Mouse (Mus musculus) lung, embryonic 16.5 days (tissue): Measurements from ENCODE around the gene Akap6. TPM values are rescaled to one million over a fixed set of nuclear protein-coding genes. Genes with fewer than 3 reads are reported as not detected.

ENCODE experiments used
- ATAC-seq: fragments of 200-750 bp; cut with Nextera tagmentation; 2 replicates; pipeline ENCODE4 v1.8.0; 2017; ENCODE audit warnings: low read depth, mild to moderate bottlenecking, moderate library complexity
- H3K27ac ChIP-seq: fragments of 300-500 bp; sonication (generic); 2 replicates; pipeline ENCODE4 v1.5.1; 2014; ENCODE audit warnings: mild to moderate bottlenecking, control low read depth, low read length
- H3K27me3 ChIP-seq: fragments of 300-500 bp; sonication (generic); 2 replicates; pipeline ENCODE4 v1.6.1; 2014; ENCODE audit warnings: low read depth, low read length, mixed read lengths; ENCODE audit not compliant: control insufficient read depth, insufficient read depth
- H3K36me3 ChIP-seq: fragments of 300-500 bp; sonication (generic); 2 replicates; pipeline ENCODE4 v1.6.1; 2014; ENCODE audit warnings: low read length; ENCODE audit not compliant: control insufficient read depth, insufficient read depth
- H3K4me1 ChIP-seq: fragments of 300-500 bp; sonication (generic); replicated peaks from 2 replicates; pipeline ENCODE4 v1.6.1; 2014; ENCODE audit warnings: low read length, mixed read lengths; ENCODE audit not compliant: control insufficient read depth, insufficient read depth
- H3K4me2 ChIP-seq: fragments of 300-500 bp; sonication (generic); 2 replicates; pipeline ENCODE4 v1.6.1; 2014; ENCODE audit warnings: low read depth, low read length, control low read depth
- H3K4me3 ChIP-seq: fragments of 300-500 bp; sonication (generic); 2 replicates; pipeline ENCODE4 v1.5.1; 2014; ENCODE audit warnings: mild to moderate bottlenecking, low read length, control low read depth
- H3K9ac ChIP-seq: fragments of 300-500 bp; sonication (generic); 2 replicates; pipeline ENCODE4 v1.6.1; 2014; ENCODE audit warnings: low read length, control low read depth
- H3K9me3 ChIP-seq: fragments of 300-500 bp; sonication (generic); 2 replicates; pipeline ENCODE4 v1.6.1; 2016; ENCODE audit warnings: low read length; ENCODE audit not compliant: control insufficient read depth
- WGBS: fragments of 180-500 bp; shearing (Covaris S2); extraction: QIAGEN DNeasy Blood & Tissue Kit; methylation state at CpG from one replicate; pipeline ENCODE4 v1.1.7; 2014; 5-methylcytosine and 5-hydroxymethylcytosine counted together
- polyA plus RNA-seq: library from polyadenylated mRNA; unstranded; fragments of >200 nt; fragmentation: Nextera tagmentation; extraction: Ambion mirVana; gene quantifications from 2 replicates; pipeline ENCODE4 v1.2.1, GENCODE M21; 2015

Gene Akap6
- polyA plus RNA-seq, 1 experiment from 2014 or later, result 0.64 TPM

DNA sequence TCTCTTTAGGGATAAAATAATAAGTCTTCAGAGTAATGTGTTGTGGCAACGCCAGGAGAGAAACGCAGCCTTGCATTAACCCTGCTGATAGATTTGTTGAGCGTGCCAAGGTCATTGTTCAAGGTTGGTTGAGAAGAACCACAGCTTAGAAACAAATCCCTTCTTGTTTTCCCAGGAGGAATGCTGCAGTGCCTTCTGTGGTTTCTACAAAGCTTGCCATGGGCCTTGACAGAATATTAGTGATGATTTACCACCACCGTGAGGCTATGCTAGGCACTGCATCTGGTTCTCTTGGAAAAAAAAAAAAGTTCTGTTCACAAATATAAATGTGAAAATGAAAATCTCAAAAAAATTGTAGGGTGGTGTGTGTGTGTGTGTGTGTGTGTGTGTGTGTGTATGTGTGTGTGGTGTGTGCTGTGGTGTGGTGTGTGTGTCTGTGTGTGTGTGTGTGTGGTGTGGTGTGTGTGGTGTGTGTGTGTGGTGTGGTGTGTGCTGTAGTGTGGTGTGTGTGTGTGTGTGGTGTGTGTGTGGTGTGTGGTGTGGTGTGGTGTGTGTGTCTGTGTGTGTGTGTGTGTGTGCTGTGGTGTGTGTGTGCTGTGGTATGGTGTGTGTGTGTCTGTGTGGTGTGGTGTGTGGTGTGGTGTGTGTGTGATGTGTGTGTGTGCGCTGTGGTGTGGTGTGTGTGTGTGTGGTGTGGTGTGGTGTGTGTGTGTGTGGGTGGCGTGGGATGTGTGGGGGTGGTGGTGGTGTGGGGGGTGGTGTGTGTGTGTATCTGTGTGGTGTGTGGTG lies 196.7 kb downstream of the Akap6 start:
- 24% methylated on average over 5 of the region's 6 CpGs for WGBS
- H3K4me3 ChIP-seq, result 0 out of 2 replicates have a peak overlapping the region, but pooled peaks have one; percentile 16
- H3K4me2 ChIP-seq, result peak overlapping the region; percentile 34; the same call in 1 of the 2 replicates
- H3K4me1 ChIP-seq, result no peaks in the 10 kb centered on the region; the same call in 1 of the 2 replicates
- H3K9me3 ChIP-seq, result no peaks in the 10 kb centered on the region
- no peaks in the 10 kb centered on the region for H3K27me3 ChIP-seq
- H3K27ac ChIP-seq, result no peak overlapping the region
- H3K36me3 ChIP-seq, result no peaks in the 10 kb centered on the region
- no peak overlapping the region for H3K9ac ChIP-seq
- ATAC-seq, result peak; percentile 75

- Histone ChIP-seq H3K27ac (no peak overlapping the region), H3K4me1 (no peaks in the 10 kb centered on the region; the same call in 1 of the 2 replicates), H3K36me3 (no peaks in the 10 kb centered on the region), H3K4me3 (no peak overlapping the region), H3K4me2 (no peak overlapping the region), H3K9ac (no peak overlapping the region), H3K9me3 (no peaks in the 10 kb centered on the region), H3K27me3 (no peaks in the 10 kb centered on the region)
- 25% methylated on average over 3 of the region's 3 CpGs for WGBS
- no peak for ATAC-seq
Measured at GRCm38 (mm10) chr12:52896785-52897184, 197.6 kb downstream of the Akap6 start.

DNA sequence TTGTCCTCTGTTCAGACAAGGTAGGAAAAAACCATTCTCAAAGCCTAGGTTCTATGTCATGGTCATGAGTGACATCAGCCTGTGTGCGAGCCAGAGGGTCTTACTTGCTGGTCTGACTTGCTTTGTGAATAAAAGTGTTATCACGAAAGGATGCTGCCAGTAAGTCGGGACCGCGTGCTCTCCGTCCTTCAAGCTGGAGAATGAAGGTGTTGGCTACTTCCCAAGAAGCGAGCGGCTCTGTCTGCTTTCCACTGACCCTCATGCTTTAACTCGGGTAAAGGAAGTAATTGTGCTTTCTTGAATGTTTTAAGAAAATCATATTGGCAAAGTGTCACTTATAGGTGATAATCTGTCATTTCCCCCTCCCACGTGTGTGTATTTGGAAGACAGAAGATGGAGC lies 198.9 kb downstream of the Akap6 start:
- no peak overlapping the region for H3K27ac ChIP-seq
- no peaks in the 10 kb centered on the region; the same call in 1 of the 2 replicates for H3K4me1 ChIP-seq
- no peaks in the 10 kb centered on the region for H3K36me3 ChIP-seq
- no peak overlapping the region for H3K4me3 ChIP-seq
- 47% methylated on average over 10 of the region's 10 CpGs for WGBS
- H3K4me2 ChIP-seq, result no peak overlapping the region
- no peaks in the 10 kb centered on the region for H3K27me3 ChIP-seq
- H3K9ac ChIP-seq, result no peak overlapping the region
- no peak for ATAC-seq
- H3K9me3 ChIP-seq, result no peaks in the 10 kb centered on the region

DNA sequence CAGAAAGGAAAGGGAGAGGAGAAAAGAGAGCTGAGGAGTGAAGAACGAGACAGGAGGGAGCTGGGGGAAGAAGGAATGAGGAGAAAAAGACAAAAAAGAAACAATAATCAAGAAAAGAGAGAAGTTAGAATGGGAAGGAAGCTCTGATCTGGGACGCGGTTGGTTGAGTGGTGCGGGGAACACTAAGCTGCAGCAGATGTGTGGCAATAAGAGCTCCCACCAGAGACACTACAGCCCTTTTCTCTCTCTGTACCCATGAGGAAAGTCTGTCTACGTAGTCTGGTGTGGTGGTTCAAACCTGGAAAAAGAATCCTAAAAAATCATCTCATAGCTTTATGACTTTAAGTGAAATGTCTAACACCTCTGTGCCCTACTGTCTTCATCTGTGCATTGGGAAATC lies 204.9 kb downstream of the Akap6 start:
- H3K4me2 ChIP-seq, result no peak overlapping the region
- H3K27me3 ChIP-seq, result no peaks in the 10 kb centered on the region
- no peak overlapping the region for H3K4me3 ChIP-seq
- no peak overlapping the region for H3K27ac ChIP-seq
- no peaks in the 10 kb centered on the region for H3K36me3 ChIP-seq
- no peaks in the 10 kb centered on the region for H3K4me1 ChIP-seq
- 81% methylated on average over 5 of the region's 5 CpGs for WGBS
- H3K9ac ChIP-seq, result no peak overlapping the region
- no peak for ATAC-seq
- no peaks in the 10 kb centered on the region for H3K9me3 ChIP-seq

DNA sequence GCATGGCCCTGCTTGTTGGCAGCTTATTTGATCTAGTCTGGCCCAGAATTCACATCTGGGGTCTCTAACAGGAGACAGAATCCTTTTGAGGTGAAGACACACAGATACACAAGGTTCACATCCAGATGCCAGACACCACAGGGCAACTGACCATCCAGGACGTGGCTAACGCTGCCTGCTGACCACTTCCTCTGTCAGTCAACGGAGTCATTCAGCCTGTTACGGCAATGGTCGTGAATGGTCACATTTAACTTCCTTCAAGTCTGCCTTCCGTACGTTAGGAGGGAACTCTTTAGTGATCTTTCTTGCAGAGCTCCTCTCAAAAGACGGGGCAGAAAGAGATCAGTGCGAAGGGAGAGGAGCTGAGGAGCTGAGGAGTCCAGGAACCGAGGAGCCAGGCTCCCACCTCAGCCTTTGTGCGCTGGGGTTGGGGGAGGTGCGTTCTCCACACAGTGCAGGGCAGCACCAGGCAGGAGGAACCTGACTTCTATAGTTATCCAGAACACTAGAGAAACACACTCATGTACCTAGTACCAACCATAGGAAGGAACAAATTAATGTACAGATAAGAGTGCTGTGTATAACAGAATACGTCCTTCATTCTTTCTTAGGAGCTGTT lies 209.4 kb downstream of the Akap6 start:
- H3K9me3 ChIP-seq, result no peaks in the 10 kb centered on the region
- no peak for ATAC-seq
- no peaks in the 10 kb centered on the region for H3K4me1 ChIP-seq
- no peak overlapping the region for H3K27ac ChIP-seq
- no peak overlapping the region for H3K4me2 ChIP-seq
- WGBS, result 60% methylated on average over 13 of the region's 13 CpGs
- no peak overlapping the region for H3K9ac ChIP-seq
- no peak overlapping the region for H3K4me3 ChIP-seq
- no peaks in the 10 kb centered on the region for H3K36me3 ChIP-seq
- no peaks in the 10 kb centered on the region for H3K27me3 ChIP-seq

DNA sequence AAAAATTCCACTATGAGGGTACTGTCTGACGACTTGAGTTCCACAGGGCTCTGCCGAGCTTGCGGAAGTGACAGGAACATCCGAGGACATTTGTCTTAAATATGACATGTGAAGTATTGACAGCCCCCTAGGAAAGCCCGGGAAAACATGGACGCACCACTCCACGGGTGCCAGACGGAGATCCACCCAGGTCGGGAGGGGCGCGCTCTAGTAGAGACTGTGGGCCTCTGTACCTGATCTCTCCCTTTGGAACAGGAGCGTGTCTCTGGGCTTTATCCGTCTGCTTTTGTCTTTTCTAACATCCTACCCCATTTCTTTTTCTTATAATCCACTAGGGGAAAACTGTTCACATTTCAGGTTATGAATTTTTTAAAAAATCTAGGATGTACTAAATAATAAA lies 211.2 kb downstream of the Akap6 start:
- no peak for ATAC-seq
- WGBS, result 79% methylated on average over 13 of the region's 13 CpGs
- no peaks in the 10 kb centered on the region for H3K36me3 ChIP-seq
- no peak overlapping the region for H3K4me3 ChIP-seq
- no peak overlapping the region for H3K4me2 ChIP-seq
- no peaks in the 10 kb centered on the region for H3K4me1 ChIP-seq
- no peak overlapping the region for H3K9ac ChIP-seq
- no peak overlapping the region for H3K27ac ChIP-seq
- H3K9me3 ChIP-seq, result no peaks in the 10 kb centered on the region
- no peaks in the 10 kb centered on the region for H3K27me3 ChIP-seq

- ATAC-seq, result no peak
- no peak overlapping the region for H3K4me2 ChIP-seq
Measured at GRCm38 (mm10) chr12:52910819-52911218, 211.6 kb downstream of the Akap6 start.

DNA sequence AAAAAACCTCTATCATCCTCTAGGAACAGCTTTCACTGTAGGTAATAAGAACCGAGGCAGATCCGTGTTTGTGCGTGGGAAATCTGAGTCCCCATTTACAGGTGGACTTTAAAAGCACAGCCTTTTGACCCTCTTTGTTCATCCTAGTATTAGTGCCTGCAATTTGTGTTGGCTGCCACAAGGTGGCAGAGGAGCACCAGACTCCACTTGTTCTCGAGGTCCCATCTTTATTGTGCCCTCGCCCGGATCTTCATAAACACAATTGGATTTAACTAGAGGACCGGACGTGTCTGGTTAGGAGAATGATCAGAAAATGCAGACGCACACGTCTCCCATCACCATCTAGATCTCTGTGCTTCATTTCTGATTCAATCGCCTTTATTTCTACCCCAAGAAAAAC lies 219.8 kb downstream of the Akap6 start:
- no peaks in the 10 kb centered on the region for H3K36me3 ChIP-seq
- no peak overlapping the region for H3K9ac ChIP-seq
- no peaks in the 10 kb centered on the region for H3K27me3 ChIP-seq
- peaks cover 5% of the 10 kb centered on the region; the same call in 1 of the 2 replicates for H3K9me3 ChIP-seq
- H3K4me3 ChIP-seq, result no peak overlapping the region
- H3K4me1 ChIP-seq, result no peaks in the 10 kb centered on the region
- H3K27ac ChIP-seq, result no peak overlapping the region
- no peak overlapping the region for H3K4me2 ChIP-seq
- ATAC-seq, result no peak
- 31% methylated on average over 11 of the region's 11 CpGs for WGBS

More at GRCm38 (mm10) chr12:52910819-52911218, 211.6 kb downstream of the Akap6 start:
- Histone ChIP-seq H3K9ac (no peak overlapping the region), H3K9me3 (no peaks in the 10 kb centered on the region), H3K4me3 (no peak overlapping the region), H3K36me3 (no peaks in the 10 kb centered on the region), H3K27ac (no peak overlapping the region), H3K4me1 (no peaks in the 10 kb centered on the region), H3K27me3 (no peaks in the 10 kb centered on the region)
- WGBS, result 19% methylated on average over 8 of the region's 8 CpGs

- H3K9ac ChIP-seq, result no peak overlapping the region
- H3K4me1 ChIP-seq, result no peaks in the 10 kb centered on the region
- no peak overlapping the region for H3K4me3 ChIP-seq
- H3K36me3 ChIP-seq, result no peaks in the 10 kb centered on the region
- H3K27me3 ChIP-seq, result no peaks in the 10 kb centered on the region
- no peak overlapping the region for H3K4me2 ChIP-seq
- H3K9me3 ChIP-seq, result peaks cover 5% of the 10 kb centered on the region; the same call in 1 of the 2 replicates
- WGBS, result 74% methylated on average over 6 of the region's 6 CpGs
- H3K27ac ChIP-seq, result no peak overlapping the region
- no peak for ATAC-seq
Measured at GRCm38 (mm10) chr12:52922510-52922909, 223.3 kb downstream of the Akap6 start.
